Mouse (Mus musculus) spleen, adult 2 months (tissue): Measurements from ENCODE around the gene Mrpl38. TPM values are rescaled to one million over a fixed set of nuclear protein-coding genes. Genes with fewer than 3 reads are reported as not detected.
"Not testable (repeated sequence)": the region's sequence is repeated elsewhere in the genome, so short reads cannot be mapped to it uniquely, and the experiment has no call there.

Experiments
- DNase-seq, 2 experiments: peaks; one replicate each; pipeline versions ENCODE4 v3.0.0 to v3.0.0-alpha.2; 2012 to 2021; ENCODE audit warnings: low spot score in 2 of 2, low read depth in 1 of 2
- H3K27ac ChIP-seq: fragments of 200-500 bp; 2 replicates; pipeline ENCODE4 v1.5.1; 2012; ENCODE audit warnings: low read length, inconsistent platforms; ENCODE audit not compliant: insufficient read depth
- H3K27me3 ChIP-seq: fragments of 200-500 bp; 2 replicates; pipeline ENCODE4 v1.6.1; 2012; ENCODE audit warnings: mild to moderate bottlenecking, moderate library complexity, low read length, inconsistent platforms; ENCODE audit not compliant: control insufficient read depth, insufficient read depth
- H3K36me3 ChIP-seq: fragments of 200-500 bp; 2 replicates; pipeline ENCODE4 v1.6.1; 2012; ENCODE audit warnings: mild to moderate bottlenecking, low read length, inconsistent platforms; ENCODE audit not compliant: control insufficient read depth, insufficient read depth
- H3K4me1 ChIP-seq: fragments of 200-500 bp; 2 replicates; pipeline ENCODE4 v1.6.1; 2011; ENCODE audit warnings: inconsistent platforms; ENCODE audit not compliant: control insufficient read depth, insufficient read depth, insufficient read length
- H3K4me3 ChIP-seq: fragments of 200-500 bp; 2 replicates; pipeline ENCODE4 v1.5.1; 2011; ENCODE audit warnings: mild to moderate bottlenecking, inconsistent platforms; ENCODE audit not compliant: insufficient read depth, insufficient read length; ENCODE audit errors: extremely low read depth
- CTCF ChIP-seq: fragments of 200-500 bp; IDR thresholded peaks from 2 replicates; pipeline ENCODE4 v1.5.1; 2011; ENCODE audit warnings: mild to moderate bottlenecking, inconsistent platforms; ENCODE audit not compliant: insufficient read depth, insufficient read length, insufficient replicate concordance; ENCODE audit errors: extremely low read depth
- POLR2A ChIP-seq: fragments of 200-500 bp; IDR thresholded peaks from 2 replicates; pipeline ENCODE4 v1.6.1; 2011; ENCODE audit warnings: low read depth, low read length, inconsistent platforms
- WGBS: fragments of 180-500 bp; shearing (Covaris S2); methylation state at CpG from one replicate; pipeline ENCODE4 v1.1.7; 2018; 5-methylcytosine and 5-hydroxymethylcytosine counted together
- polyA plus RNA-seq: library from polyadenylated mRNA; depleted of rRNA; stranded (reverse); fragments of >200 nt; gene quantifications from 2 replicates; pipeline ENCODE4 v1.2.3, GENCODE M21; 2012

Mrpl38 gene
- polyA plus RNA-seq, 1 experiment, result 37.3 TPM

GRCm38 (mm10) chr11:116127156-116127980, 11.3 kb downstream of the Mrpl38 start, which contains the start of gene Trim47:
Trim47 (minus strand) TSS chr11:116127210.
- no peak within 1 kb of the TSS for H3K27ac ChIP-seq
- no peak within 1 kb of the TSS for H3K4me3 ChIP-seq
- DNase-seq, result no peak
- 80% methylated on average over 23 of the region's 23 CpGs for WGBS
- H3K27me3 ChIP-seq, result no peaks in the 10 kb centered on the region
- peaks cover 48% of the 10 kb centered on the region for H3K36me3 ChIP-seq
- TF ChIP-seq POLR2A (no peak), CTCF (no peak)
- H3K4me1 ChIP-seq, result peaks cover 7% of the 10 kb centered on the region; the same call in 1 of the 2 replicates

GRCm38 (mm10) chr11:116126261-116126660, 12.4 kb downstream of the Mrpl38 start:
- Histone ChIP-seq H3K36me3 (peaks cover 49% of the 10 kb centered on the region), H3K4me3 (no peak overlapping the region), H3K27me3 (no peaks in the 10 kb centered on the region), H3K4me1 (peaks cover 7% of the 10 kb centered on the region; the same call in 1 of the 2 replicates), H3K27ac (no peak overlapping the region)
- WGBS, result 97% methylated on average over 15 of the region's 15 CpGs
- TF ChIP-seq CTCF (no peak), POLR2A (no peak)
- no peak for DNase-seq

- H3K27me3 ChIP-seq, H3K27ac ChIP-seq, H3K4me3 ChIP-seq, DNase-seq, H3K4me1 ChIP-seq: not testable (repeated sequence)
- WGBS, result 91% methylated on average over 8 of the region's 8 CpGs
- peaks cover 40% of the 10 kb centered on the region for H3K36me3 ChIP-seq
Observed at GRCm38 (mm10) chr11:116121731-116122245, 16.9 kb downstream of the Mrpl38 start.

GRCm38 (mm10) chr11:116117819-116118218, 20.8 kb downstream of the Mrpl38 start:
- H3K36me3 ChIP-seq, result peaks cover 12% of the 10 kb centered on the region
- H3K4me1 ChIP-seq, result no peaks in the 10 kb centered on the region
- DNase-seq, result no peak
- no peak overlapping the region for H3K27ac ChIP-seq
- no peaks in the 10 kb centered on the region for H3K27me3 ChIP-seq
- H3K4me3 ChIP-seq, result no peak overlapping the region
- TF ChIP-seq POLR2A, result no peak

GRCm38 (mm10) chr11:116117241-116117640, 21.4 kb downstream of the Mrpl38 start:
- no peaks in the 10 kb centered on the region for H3K4me1 ChIP-seq
- no peak for DNase-seq
- peaks cover 7% of the 10 kb centered on the region for H3K36me3 ChIP-seq
- H3K4me3 ChIP-seq, result no peak overlapping the region
- H3K27ac ChIP-seq, result no peak overlapping the region
- TF ChIP-seq CTCF (no peak), POLR2A (no peak)
- 84% methylated on average over 12 of the region's 12 CpGs for WGBS
- H3K27me3 ChIP-seq, result no peaks in the 10 kb centered on the region

GRCm38 (mm10) chr11:116111611-116112203, 27.0 kb downstream of the Mrpl38 start:
- DNase-seq, result no peak
- no peak overlapping the region for H3K4me3 ChIP-seq
- TF ChIP-seq CTCF, result no peak
- TF ChIP-seq POLR2A, result no peak
- H3K36me3 ChIP-seq, result peaks cover 3% of the 10 kb centered on the region; the same call in 1 of the 2 replicates
- peaks cover 9% of the 10 kb centered on the region for H3K27me3 ChIP-seq
- 93% methylated on average over 19 of the region's 19 CpGs for WGBS
- peaks cover 10% of the 10 kb centered on the region for H3K4me1 ChIP-seq
- H3K27ac ChIP-seq, result no peak overlapping the region

GRCm38 (mm10) chr11:116111067-116111466, 27.6 kb downstream of the Mrpl38 start:
- H3K27me3 ChIP-seq, result peaks cover 9% of the 10 kb centered on the region
- H3K36me3 ChIP-seq, result 0 out of 2 replicates have a peak, but pooled peaks cover 2% of the 10 kb centered on the region
- H3K4me1 ChIP-seq, result peaks cover 10% of the 10 kb centered on the region
- H3K27ac ChIP-seq, result peak overlapping the region; percentile 55
- 86% methylated on average over 4 of the region's 4 CpGs for WGBS
- no peak overlapping the region for H3K4me3 ChIP-seq
- no peak for TF ChIP-seq CTCF
- TF ChIP-seq POLR2A, result no peak
- DNase-seq, result no peak
